Mouse (Mus musculus) layer of hippocampus, adult 9-11 months (tissue): ENCODE data around the gene Gm6525.

Experiments used
- DNase-seq: peaks from one replicate; pipeline ENCODE4 v3.0.0; 2022

The Gm6525 gene

GRCm38 (mm10) chr3:84215743-84216360 lies 41.9 kb downstream of the Gm6525 start:
- no peak for DNase-seq

DNA sequence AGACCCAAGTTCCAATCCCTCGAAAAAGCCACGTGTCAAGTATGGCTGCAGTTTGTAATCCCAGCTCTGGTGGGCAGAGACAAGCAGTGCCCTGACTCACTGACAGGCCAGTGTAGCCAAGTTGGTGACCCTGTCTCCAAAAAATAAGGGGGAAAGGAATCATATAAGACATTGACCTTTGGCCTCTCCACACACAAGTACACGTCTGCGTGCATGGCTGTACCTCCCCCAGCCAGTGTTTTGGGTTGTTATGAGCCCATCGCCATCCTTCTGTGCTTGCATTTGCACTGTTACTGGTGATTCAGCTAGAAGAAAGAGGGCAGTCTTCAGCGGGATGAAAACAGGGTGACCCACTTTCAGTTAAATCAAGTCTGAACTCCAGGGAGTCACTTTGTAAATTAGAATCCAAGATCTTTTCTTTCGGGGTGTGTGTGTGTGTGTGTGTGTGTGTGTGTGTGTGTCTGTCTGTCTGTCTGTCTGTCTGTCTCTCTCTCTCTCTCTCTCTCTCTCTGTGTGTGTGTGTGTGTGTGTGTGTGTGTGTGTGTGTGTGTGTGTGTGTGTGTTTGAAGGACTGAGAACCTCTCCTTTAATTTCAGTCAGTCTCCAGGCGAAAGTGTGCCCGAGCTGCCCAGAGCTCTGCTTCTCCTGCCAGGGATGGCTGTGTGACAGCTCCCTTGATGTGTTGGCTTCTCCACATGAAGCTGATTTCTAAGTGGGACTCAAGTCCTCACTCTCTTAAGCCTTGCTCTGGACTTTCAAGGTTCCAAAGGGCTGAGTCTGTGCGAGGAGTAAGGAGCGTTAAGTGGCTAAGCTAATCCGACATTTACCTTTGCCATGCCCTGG lies 43.4 kb downstream of the Gm6525 start:
- DNase-seq = no peak

DNA sequence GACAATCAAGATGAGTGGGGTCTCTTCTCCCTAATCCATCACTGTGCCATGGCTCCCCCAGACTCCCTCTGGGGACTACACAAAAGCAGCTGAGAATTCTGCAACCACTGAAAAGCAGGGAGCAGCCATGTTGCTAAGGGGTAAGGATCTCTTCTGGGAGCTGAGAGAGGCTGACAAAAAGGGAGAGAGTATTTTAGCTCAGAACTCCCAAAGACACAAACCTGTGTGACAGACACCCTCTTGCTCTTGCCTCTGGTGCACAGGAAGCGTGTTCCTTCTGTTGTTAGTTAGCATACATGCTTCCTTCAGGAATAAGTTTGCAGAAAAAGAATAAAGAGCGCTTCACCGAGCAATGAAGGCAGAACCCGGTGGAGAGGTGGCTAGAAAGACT lies 44.1 kb downstream of the Gm6525 start:
- DNase-seq = no peak

- DNase-seq = no peak
Measured at GRCm38 (mm10) chr3:84218498-84218897, 44.6 kb downstream of the Gm6525 start.

- DNase-seq = no peak
Measured at GRCm38 (mm10) chr3:84219166-84219710, 45.3 kb downstream of the Gm6525 start.

- DNase-seq = no peak
Measured at GRCm38 (mm10) chr3:84219720-84220273, 45.9 kb downstream of the Gm6525 start.

GRCm38 (mm10) chr3:84220326-84220725 lies 46.4 kb downstream of the Gm6525 start:
- DNase-seq = no peak

DNA sequence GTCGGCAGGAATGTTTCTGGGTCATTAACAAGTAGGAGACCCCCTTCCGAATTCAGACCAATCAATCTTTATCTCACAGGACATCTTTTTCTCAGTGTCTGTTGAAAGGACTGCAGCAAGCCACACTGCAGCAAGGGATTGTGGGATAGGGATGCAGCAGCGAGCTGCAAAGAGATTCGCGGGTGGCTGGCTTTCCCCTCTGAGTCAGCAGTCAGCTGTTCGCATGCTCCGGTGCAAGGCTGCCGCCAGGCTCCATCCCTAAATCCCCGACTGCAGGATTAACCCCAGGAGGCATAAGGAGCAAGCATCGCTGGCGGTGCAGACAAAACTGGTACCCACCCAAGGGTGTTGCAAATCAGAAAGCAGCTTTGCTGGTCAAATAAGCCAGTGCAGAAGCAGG lies 46.8 kb downstream of the Gm6525 start:
- peak; percentile 76 for DNase-seq
